Mouse (Mus musculus): ENCODE results near the gene Trpc4ap. TPM values are rescaled to one million over a fixed set of nuclear protein-coding genes. Genes with fewer than 3 reads are reported as not detected.

Gene Trpc4ap
- polyA plus RNA-seq, 1 experiment from 2014 or later, result 133 TPM

DNA sequence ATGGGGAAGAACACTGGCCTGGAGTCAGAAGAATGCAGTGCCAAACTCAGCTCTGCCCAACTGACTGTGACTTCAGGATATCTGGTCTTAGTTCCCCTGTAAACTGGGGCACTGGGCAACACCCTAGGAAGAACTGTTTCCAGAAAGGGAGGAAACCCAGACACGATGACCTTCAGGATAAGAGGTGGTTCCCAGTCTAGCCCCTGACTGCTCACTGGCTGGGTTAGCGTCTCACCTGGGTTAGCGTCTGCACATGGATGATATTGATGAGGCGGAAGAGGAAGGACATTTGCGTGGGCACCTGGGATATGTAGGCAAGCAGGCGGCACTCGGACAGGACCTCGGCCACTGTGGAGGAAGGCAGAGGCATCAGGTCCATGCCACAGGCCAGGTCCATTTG lies 56.2 kb downstream of the Trpc4ap start:
- Histone ChIP-seq H3K9ac (no peak overlapping the region), H3K4me3 (no peak overlapping the region), H3K4me1 (no peaks in the 10 kb centered on the region), H3K4me2 (no peak overlapping the region), H3K36me3 (peaks cover 70% of the 10 kb centered on the region), H3K27me3 (peaks cover 18% of the 10 kb centered on the region), H3K9me3 (no peaks in the 10 kb centered on the region), H3K27ac (no peak overlapping the region)
- no peak for ATAC-seq (ENCODE audit: borderline replicate concordance, extremely low read depth, low FRiP score, low TSS enrichment)
- 94% methylated on average over 8 of the region's 8 CpGs for WGBS

DNA sequence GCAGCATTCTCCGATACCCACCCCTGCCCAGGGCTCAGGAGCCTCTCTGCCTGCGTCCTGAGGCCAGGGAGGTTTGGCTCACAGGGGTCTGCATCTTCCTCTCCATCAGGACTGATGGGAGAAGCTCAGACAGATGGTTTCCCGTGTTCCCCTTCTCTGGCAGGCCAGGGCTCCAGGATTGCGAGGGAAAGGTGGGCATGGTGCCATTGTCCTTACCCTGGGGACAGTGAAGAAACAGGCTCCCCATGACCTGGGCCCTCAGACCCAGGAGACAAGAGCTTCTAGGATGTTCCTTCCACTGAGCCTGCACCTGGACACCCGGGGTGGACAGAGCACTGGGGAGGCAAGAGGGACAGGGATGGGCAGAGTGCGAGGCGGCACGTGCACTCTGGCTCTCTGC lies 57.6 kb downstream of the Trpc4ap start:
- Histone ChIP-seq H3K4me1 (peaks cover 4% of the 10 kb centered on the region), H3K36me3 (peaks cover 57% of the 10 kb centered on the region), H3K4me2 (no peak overlapping the region), H3K27ac (no peak overlapping the region), H3K9ac (no peak overlapping the region), H3K9me3 (no peaks in the 10 kb centered on the region), H3K4me3 (no peak overlapping the region), H3K27me3 (peaks cover 32% of the 10 kb centered on the region)
- WGBS, result 88% methylated on average over 8 of the region's 8 CpGs
- ATAC-seq (ENCODE audit: borderline replicate concordance, extremely low read depth, low FRiP score, low TSS enrichment), result no peak

DNA sequence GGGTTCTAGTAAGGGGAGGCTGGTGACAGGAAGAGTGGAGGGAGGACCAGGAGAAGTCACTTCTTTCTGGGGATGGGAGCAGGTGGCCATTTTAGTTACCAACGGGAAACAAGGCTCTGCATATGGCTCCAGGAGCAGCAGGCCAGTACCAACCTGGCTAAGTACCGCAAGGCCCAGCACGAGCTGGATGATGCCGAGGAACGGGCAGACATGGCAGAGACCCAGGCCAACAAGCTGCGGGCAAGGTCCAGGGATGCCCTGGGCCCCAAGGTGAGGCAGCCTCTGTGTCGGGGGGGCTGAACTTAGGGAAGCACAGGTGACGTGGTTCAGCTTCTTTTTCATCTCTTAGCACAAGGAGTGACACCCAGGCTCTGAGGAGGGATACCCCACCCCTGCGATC lies 58.5 kb downstream of the Trpc4ap start:
- ATAC-seq (ENCODE audit: borderline replicate concordance, extremely low read depth, low FRiP score, low TSS enrichment), result no peak
- H3K4me2 ChIP-seq, result no peak overlapping the region
- H3K4me3 ChIP-seq, result no peak overlapping the region
- H3K27ac ChIP-seq, result no peak overlapping the region
- H3K27me3 ChIP-seq, result peaks cover 41% of the 10 kb centered on the region
- no peaks in the 10 kb centered on the region for H3K9me3 ChIP-seq
- no peak overlapping the region for H3K9ac ChIP-seq
- H3K36me3 ChIP-seq, result peaks cover 48% of the 10 kb centered on the region
- 86% methylated on average over 9 of the region's 9 CpGs for WGBS
- peaks cover 10% of the 10 kb centered on the region for H3K4me1 ChIP-seq

- no peak overlapping the region for H3K27ac ChIP-seq
- peaks cover 47% of the 10 kb centered on the region for H3K27me3 ChIP-seq
- H3K4me3 ChIP-seq, result no peak overlapping the region
- H3K4me1 ChIP-seq, result peaks cover 10% of the 10 kb centered on the region
- no peaks in the 10 kb centered on the region for H3K9me3 ChIP-seq
- H3K36me3 ChIP-seq, result peaks cover 43% of the 10 kb centered on the region
- H3K4me2 ChIP-seq, result no peak overlapping the region
- no peak for ATAC-seq (ENCODE audit: borderline replicate concordance, extremely low read depth, low FRiP score, low TSS enrichment)
- H3K9ac ChIP-seq, result no peak overlapping the region
- 55% methylated on average over 19 of the region's 19 CpGs for WGBS
These were observed 59.1 kb downstream of the Trpc4ap start for GRCm38 (mm10) chr2:155633121-155633520.

GRCm38 (mm10) chr2:155632138-155632936 lies 59.8 kb downstream of the Trpc4ap start:
- Histone ChIP-seq H3K27ac (no peak overlapping the region), H3K9ac (no peak overlapping the region), H3K4me3 (no peak overlapping the region), H3K4me1 (peaks cover 10% of the 10 kb centered on the region), H3K9me3 (no peaks in the 10 kb centered on the region), H3K4me2 (no peak overlapping the region), H3K27me3 (peaks cover 54% of the 10 kb centered on the region), H3K36me3 (peaks cover 35% of the 10 kb centered on the region)
- WGBS, result 65% methylated on average over 30 of the region's 30 CpGs
- no peak for ATAC-seq (ENCODE audit: borderline replicate concordance, extremely low read depth, low FRiP score, low TSS enrichment)

GRCm38 (mm10) chr2:155630590-155631416 lies 61.4 kb downstream of the Trpc4ap start:
- peaks cover 10% of the 10 kb centered on the region for H3K4me1 ChIP-seq
- peaks cover 22% of the 10 kb centered on the region for H3K36me3 ChIP-seq
- WGBS, result 27% methylated on average over 43 of the region's 43 CpGs
- no peak overlapping the region for H3K4me2 ChIP-seq
- H3K9me3 ChIP-seq, result no peaks in the 10 kb centered on the region
- H3K9ac ChIP-seq, result no peak overlapping the region
- ATAC-seq (ENCODE audit: borderline replicate concordance, extremely low read depth, low FRiP score, low TSS enrichment), result no peak
- H3K27ac ChIP-seq, result no peak overlapping the region
- H3K27me3 ChIP-seq, result peaks cover 61% of the 10 kb centered on the region
- no peak overlapping the region for H3K4me3 ChIP-seq

GRCm38 (mm10) chr2:155630153-155630552 lies 62.0 kb downstream of the Trpc4ap start:
- peaks cover 16% of the 10 kb centered on the region for H3K36me3 ChIP-seq
- no peak overlapping the region for H3K9ac ChIP-seq
- ATAC-seq (ENCODE audit: borderline replicate concordance, extremely low read depth, low FRiP score, low TSS enrichment), result no peak
- H3K4me1 ChIP-seq, result peaks cover 10% of the 10 kb centered on the region
- no peaks in the 10 kb centered on the region for H3K9me3 ChIP-seq
- 40% methylated on average over 20 of the region's 20 CpGs for WGBS
- no peak overlapping the region for H3K4me2 ChIP-seq
- no peak overlapping the region for H3K4me3 ChIP-seq
- H3K27me3 ChIP-seq, result peaks cover 68% of the 10 kb centered on the region
- H3K27ac ChIP-seq, result no peak overlapping the region

DNA sequence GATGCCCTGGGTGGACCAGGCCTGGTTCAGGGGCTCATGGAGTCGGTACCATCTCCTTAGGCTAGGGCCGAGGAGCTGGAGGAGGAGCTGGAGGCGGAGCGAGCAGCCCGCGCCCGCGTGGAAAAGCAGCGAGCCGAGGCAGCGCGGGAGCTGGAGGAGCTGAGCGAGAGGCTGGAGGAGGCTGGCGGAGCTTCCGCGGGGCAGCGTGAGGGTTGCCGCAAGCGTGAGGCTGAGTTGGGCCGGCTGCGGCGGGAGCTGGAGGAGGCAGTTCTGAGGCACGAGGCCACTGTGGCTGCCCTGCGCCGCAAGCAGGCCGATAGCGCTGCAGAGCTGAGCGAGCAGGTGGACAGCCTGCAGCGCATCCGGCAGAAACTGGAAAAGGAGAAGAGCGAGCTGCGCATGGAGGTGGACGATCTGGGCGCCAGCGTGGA lies 62.9 kb downstream of the Trpc4ap start:
- peak; percentile 4; the same call in 1 of the 2 replicates for ATAC-seq (ENCODE audit: borderline replicate concordance, extremely low read depth, low FRiP score, low TSS enrichment)
- no peaks in the 10 kb centered on the region for H3K9me3 ChIP-seq
- peak overlapping the region; percentile 26 for H3K4me3 ChIP-seq
- H3K27ac ChIP-seq, result no peak overlapping the region
- H3K27me3 ChIP-seq, result peaks cover 73% of the 10 kb centered on the region
- peaks cover 7% of the 10 kb centered on the region; the same call in 1 of the 2 replicates for H3K36me3 ChIP-seq
- H3K4me1 ChIP-seq, result peaks cover 10% of the 10 kb centered on the region
- H3K4me2 ChIP-seq, result peak overlapping the region; percentile 59
- peak overlapping the region; percentile 20; the same call in 1 of the 2 replicates for H3K9ac ChIP-seq
- WGBS, result 2% methylated on average over 34 of the region's 35 CpGs

GRCm38 (mm10) chr2:155628519-155628918 lies 63.7 kb downstream of the Trpc4ap start:
- Histone ChIP-seq H3K4me1 (peaks cover 10% of the 10 kb centered on the region), H3K9me3 (no peaks in the 10 kb centered on the region), H3K9ac (no peak overlapping the region), H3K36me3 (peaks cover under 1% of the 10 kb centered on the region; the same call in 1 of the 2 replicates), H3K4me2 (no peak overlapping the region), H3K27ac (no peak overlapping the region), H3K4me3 (no peak overlapping the region), H3K27me3 (peaks cover 73% of the 10 kb centered on the region)
- ATAC-seq (ENCODE audit: borderline replicate concordance, extremely low read depth, low FRiP score, low TSS enrichment), result no peak
- WGBS, result 75% methylated on average over 13 of the region's 13 CpGs

GRCm38 (mm10) chr2:155628112-155628511 lies 64.1 kb downstream of the Trpc4ap start:
- no peak for ATAC-seq (ENCODE audit: borderline replicate concordance, extremely low read depth, low FRiP score, low TSS enrichment)
- Histone ChIP-seq H3K27me3 (peaks cover 73% of the 10 kb centered on the region), H3K4me1 (peaks cover 10% of the 10 kb centered on the region), H3K27ac (no peak overlapping the region), H3K9me3 (no peaks in the 10 kb centered on the region), H3K36me3 (no peaks in the 10 kb centered on the region; the same call in 1 of the 2 replicates), H3K4me3 (no peak overlapping the region), H3K4me2 (no peak overlapping the region), H3K9ac (no peak overlapping the region)
- WGBS, result 76% methylated on average over 9 of the region's 9 CpGs

DNA sequence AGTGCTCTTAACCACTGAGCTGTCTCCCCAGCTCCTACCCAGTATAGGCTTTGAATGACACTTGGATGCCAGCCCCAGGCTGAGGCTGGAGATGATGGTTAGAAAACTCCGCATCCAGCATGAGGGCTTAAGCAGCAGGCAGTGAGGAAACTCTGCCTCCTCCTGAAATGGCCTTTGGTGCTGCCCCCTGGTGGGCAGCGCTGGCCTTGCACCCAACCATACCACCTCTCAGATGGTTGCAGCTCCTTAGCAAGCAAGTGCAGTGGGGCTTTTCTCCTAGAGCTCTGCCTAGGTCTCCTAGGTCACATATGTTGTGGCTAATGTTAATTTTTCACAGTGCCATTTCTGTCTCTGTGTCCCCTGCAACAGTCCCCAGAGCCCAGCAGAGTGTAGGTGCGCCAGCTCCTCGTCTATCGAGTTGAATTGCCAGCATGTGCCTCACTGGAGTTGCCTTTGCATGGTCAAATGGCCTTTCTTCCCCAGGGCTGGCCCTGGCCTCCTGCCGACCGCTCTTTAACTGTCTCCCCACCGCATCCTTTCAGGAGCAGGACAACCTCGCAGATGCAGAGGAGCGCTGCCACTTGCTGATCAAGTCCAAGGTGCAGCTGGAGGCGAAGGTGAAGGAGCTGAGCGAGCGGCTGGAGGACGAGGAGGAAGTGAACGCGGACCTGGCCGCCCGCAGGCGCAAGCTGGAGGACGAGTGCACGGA lies 65.0 kb downstream of the Trpc4ap start:
- H3K4me3 ChIP-seq, result no peak overlapping the region
- H3K4me1 ChIP-seq, result peaks cover 10% of the 10 kb centered on the region
- H3K9ac ChIP-seq, result no peak overlapping the region
- 56% methylated on average over 21 of the region's 21 CpGs for WGBS
- H3K36me3 ChIP-seq, result no peaks in the 10 kb centered on the region
- ATAC-seq (ENCODE audit: borderline replicate concordance, extremely low read depth, low FRiP score, low TSS enrichment), result no peak
- no peaks in the 10 kb centered on the region for H3K9me3 ChIP-seq
- H3K4me2 ChIP-seq, result no peak overlapping the region
- H3K27ac ChIP-seq, result no peak overlapping the region
- peaks cover 74% of the 10 kb centered on the region for H3K27me3 ChIP-seq

Measured in lung, embryonic 15.5 days (tissue).